Mouse (Mus musculus): ENCODE measurements at regions not wholly inside any gene's neighbourhood (a gene's known extent, or its start where the extent isn't known, plus 50 kb on each side); places are given as distances from the start of the nearest gene placed in this dataset.

GRCm38 (mm10) chr6:31043368-31043767 lies 84.5 kb upstream of the Klf14 start:
- H3K27me3 ChIP-seq (ENCODE audit: control insufficient read depth, insufficient read depth, insufficient read length), result no peaks in the 10 kb centered on the region
- H3K79me2 ChIP-seq (ENCODE audit: control insufficient read depth, insufficient read depth), result no peaks in the 10 kb centered on the region
- H3K79me3 ChIP-seq (ENCODE audit: low read depth), result no peaks in the 10 kb centered on the region
- H3K4me3 ChIP-seq (ENCODE audit: insufficient read depth, poor library complexity, severe bottlenecking), result no peak overlapping the region
- no peak overlapping the region for H3ac ChIP-seq (ENCODE audit: control insufficient read depth, insufficient read length, low read depth)
- no peaks in the 10 kb centered on the region for H3K36me3 ChIP-seq (ENCODE audit: control insufficient read depth, insufficient read depth)
- TF ChIP-seq MYOD1 (IDR thresholded peaks at IDR 0.05; ENCODE audit: control insufficient read depth, insufficient read length, low read depth) (no peak), MAX (IDR thresholded peaks at IDR 0.05) (no peak), USF1 (IDR thresholded peaks at IDR 0.05; ENCODE audit: low read depth) (no peak), CEBPB (IDR thresholded peaks at IDR 0.05; ENCODE audit: low read depth) (no peak), MYOG (IDR thresholded peaks at IDR 0.05; ENCODE audit: control insufficient read depth, extremely low read depth, insufficient read length) (no peak), CTCF (IDR thresholded peaks at IDR 0.05; ENCODE audit: control insufficient read depth, insufficient read depth, insufficient read length) (no peak)

- Histone ChIP-seq H3K36me3 (ENCODE audit: control insufficient read depth, insufficient read depth) (no peaks in the 10 kb centered on the region), H3ac (ENCODE audit: control insufficient read depth, insufficient read length, low read depth) (no peak overlapping the region), H3K79me3 (ENCODE audit: low read depth) (no peaks in the 10 kb centered on the region), H3K4me3 (ENCODE audit: insufficient read depth, poor library complexity, severe bottlenecking) (no peak overlapping the region), H3K79me2 (ENCODE audit: control insufficient read depth, insufficient read depth) (no peaks in the 10 kb centered on the region), H3K27me3 (ENCODE audit: control insufficient read depth, insufficient read depth, insufficient read length) (no peaks in the 10 kb centered on the region)
- TF ChIP-seq CEBPB (IDR thresholded peaks at IDR 0.05; ENCODE audit: low read depth) (no peak), CTCF (IDR thresholded peaks at IDR 0.05; ENCODE audit: control insufficient read depth, insufficient read depth, insufficient read length) (no peak), MYOD1 (IDR thresholded peaks at IDR 0.05; ENCODE audit: control insufficient read depth, insufficient read length, low read depth) (no peak), MAX (IDR thresholded peaks at IDR 0.05) (no peak), FOSL1 (IDR thresholded peaks at IDR 0.05; ENCODE audit: insufficient read depth, low read length, poor library complexity, severe bottlenecking) (no peak), USF1 (IDR thresholded peaks at IDR 0.05; ENCODE audit: low read depth) (no peak)
These were observed 85.0 kb upstream of the Klf14 start for GRCm38 (mm10) chr6:31043919-31044318.

GRCm38 (mm10) chr6:31046197-31046596 lies 87.3 kb upstream of the Klf14 start:
- H3ac ChIP-seq (ENCODE audit: control insufficient read depth, insufficient read length, low read depth), result no peak overlapping the region
- no peaks in the 10 kb centered on the region for H3K27me3 ChIP-seq (ENCODE audit: control insufficient read depth, insufficient read depth, insufficient read length)
- H3K4me3 ChIP-seq (ENCODE audit: insufficient read depth, poor library complexity, severe bottlenecking), result no peak overlapping the region
- no peaks in the 10 kb centered on the region for H3K36me3 ChIP-seq (ENCODE audit: control insufficient read depth, insufficient read depth)
- H3K79me2 ChIP-seq (ENCODE audit: control insufficient read depth, insufficient read depth), result no peaks in the 10 kb centered on the region
- TF ChIP-seq CTCF (IDR thresholded peaks at IDR 0.05; ENCODE audit: control insufficient read depth, insufficient read depth, insufficient read length) (no peak), MYOD1 (IDR thresholded peaks at IDR 0.05; ENCODE audit: control insufficient read depth, insufficient read length, low read depth) (no peak), FOSL1 (IDR thresholded peaks at IDR 0.05; ENCODE audit: insufficient read depth, low read length, poor library complexity, severe bottlenecking) (no peak), MAX (IDR thresholded peaks at IDR 0.05) (no peak), USF1 (IDR thresholded peaks at IDR 0.05; ENCODE audit: low read depth) (no peak), MYOG (IDR thresholded peaks at IDR 0.05; ENCODE audit: control insufficient read depth, extremely low read depth, insufficient read length) (no peak), CEBPB (IDR thresholded peaks at IDR 0.05; ENCODE audit: low read depth) (no peak)
- H3K79me3 ChIP-seq (ENCODE audit: low read depth), result no peaks in the 10 kb centered on the region

GRCm38 (mm10) chr6:31048920-31049576 lies 90.2 kb upstream of the Klf14 start:
- H3K4me3 ChIP-seq (ENCODE audit: insufficient read depth, poor library complexity, severe bottlenecking), result no peak overlapping the region
- H3K79me2 ChIP-seq (ENCODE audit: control insufficient read depth, insufficient read depth), result no peaks in the 10 kb centered on the region
- no peaks in the 10 kb centered on the region for H3K79me3 ChIP-seq (ENCODE audit: low read depth)
- no peak overlapping the region for H3ac ChIP-seq (ENCODE audit: control insufficient read depth, insufficient read length, low read depth)
- peaks cover 3% of the 10 kb centered on the region for H3K36me3 ChIP-seq (ENCODE audit: control insufficient read depth, insufficient read depth)
- no peak for TF ChIP-seq MYOG (IDR thresholded peaks at IDR 0.05; ENCODE audit: control insufficient read depth, extremely low read depth, insufficient read length)
- no peaks in the 10 kb centered on the region for H3K27me3 ChIP-seq (ENCODE audit: control insufficient read depth, insufficient read depth, insufficient read length)

- Histone ChIP-seq H3K79me3 (ENCODE audit: low read depth) (no peaks in the 10 kb centered on the region), H3K27me3 (ENCODE audit: control insufficient read depth, insufficient read depth, insufficient read length) (no peaks in the 10 kb centered on the region), H3K79me2 (ENCODE audit: control insufficient read depth, insufficient read depth) (no peaks in the 10 kb centered on the region), H3ac (ENCODE audit: control insufficient read depth, insufficient read length, low read depth) (no peak overlapping the region), H3K4me3 (ENCODE audit: insufficient read depth, poor library complexity, severe bottlenecking) (no peak overlapping the region), H3K36me3 (ENCODE audit: control insufficient read depth, insufficient read depth) (peaks cover 18% of the 10 kb centered on the region)
- TF ChIP-seq FOSL1 (IDR thresholded peaks at IDR 0.05; ENCODE audit: insufficient read depth, low read length, poor library complexity, severe bottlenecking) (no peak), CEBPB (IDR thresholded peaks at IDR 0.05; ENCODE audit: low read depth) (peak; percentile 38), USF1 (IDR thresholded peaks at IDR 0.05; ENCODE audit: low read depth) (peak; percentile 73)
These were observed 92.0 kb upstream of the Klf14 start for GRCm38 (mm10) chr6:31050831-31051230.

GRCm38 (mm10) chr6:31051771-31052170 lies 92.9 kb upstream of the Klf14 start:
- no peaks in the 10 kb centered on the region for H3K79me3 ChIP-seq (ENCODE audit: low read depth)
- peaks cover 28% of the 10 kb centered on the region for H3K36me3 ChIP-seq (ENCODE audit: control insufficient read depth, insufficient read depth)
- H3ac ChIP-seq (ENCODE audit: control insufficient read depth, insufficient read length, low read depth), result no peak overlapping the region
- peak; percentile 40 for TF ChIP-seq MAX (IDR thresholded peaks at IDR 0.05)
- TF ChIP-seq CTCF (IDR thresholded peaks at IDR 0.05; ENCODE audit: control insufficient read depth, insufficient read depth, insufficient read length), result no peak
- H3K27me3 ChIP-seq (ENCODE audit: control insufficient read depth, insufficient read depth, insufficient read length), result no peaks in the 10 kb centered on the region
- no peak overlapping the region for H3K4me3 ChIP-seq (ENCODE audit: insufficient read depth, poor library complexity, severe bottlenecking)
- H3K79me2 ChIP-seq (ENCODE audit: control insufficient read depth, insufficient read depth), result no peaks in the 10 kb centered on the region

Measured in C2C12 (cell line).